Mouse (Mus musculus): Measurements from ENCODE around the gene Olfr461. TPM values are rescaled to one million over a fixed set of nuclear protein-coding genes. Genes with fewer than 3 reads are reported as not detected.

Gene Olfr461
- not detected for polyA plus RNA-seq (2017; shearing (Covaris generic))

GRCm38 (mm10) chr6:40554950-40555349 lies at the start of gene Olfr461:
Gene Olfr461, minus strand, starts transcription at chr6:40555050.

GRCm38 (mm10) chr6:40585645-40586044 lies 30.8 kb upstream of the Olfr461 start, which contains the start of gene Clec5a:
Gene Clec5a, minus strand, starts transcription at chr6:40585821.

GRCm38 (mm10) chr6:40569187-40569586 lies 14.3 kb upstream of the Olfr461 start, which contains the start of gene Olfr460:
Gene Olfr460, plus strand, starts transcription at chr6:40569487.

GRCm38 (mm10) chr6:40519408-40519807 lies 35.4 kb downstream of the Olfr461 start, which contains the start of gene Prss37:
Gene Prss37, minus strand, starts transcription at chr6:40519508.

GRCm38 (mm10) chr6:40493229-40493628 lies 61.6 kb downstream of the Olfr461 start, which contains the start of gene Tas2r108:
Gene Tas2r108, plus strand, starts transcription at chr6:40493529.

Other genes starting within 250 kb of the Olfr461 start
- gene Agk, start 229.9 kb downstream of the Olfr461 start, polyA plus RNA-seq (2017; shearing (Covaris generic)) = 57.8 TPM
- 8.8 TPM for gene E330009J07Rik, start 118.9 kb downstream of the Olfr461 start, polyA plus RNA-seq (2017; shearing (Covaris generic))
- 0.10 TPM for gene Wee2, start 116.0 kb downstream of the Olfr461 start, polyA plus RNA-seq (2017; shearing (Covaris generic))
- 144 TPM for gene Ssbp1, start 83.7 kb downstream of the Olfr461 start, polyA plus RNA-seq (2017; shearing (Covaris generic))
- gene Tas2r137, start 63.8 kb downstream of the Olfr461 start, polyA plus RNA-seq (2017; shearing (Covaris generic)) = not detected
- gene Tas2r108, start 61.5 kb downstream of the Olfr461 start, polyA plus RNA-seq (2017; shearing (Covaris generic)) = not detected
- gene Prss37, start 35.5 kb downstream of the Olfr461 start, polyA plus RNA-seq (2017; shearing (Covaris generic)) = not detected
- not detected for gene Olfr460, start 14.4 kb upstream of the Olfr461 start, polyA plus RNA-seq (2017; shearing (Covaris generic))
- not detected for gene Clec5a, start 30.8 kb upstream of the Olfr461 start, polyA plus RNA-seq (2017; shearing (Covaris generic))
- gene Tas2r138, start 58.3 kb upstream of the Olfr461 start, polyA plus RNA-seq (2017; shearing (Covaris generic)) = not detected
- gene Mgam, start 73.8 kb upstream of the Olfr461 start, polyA plus RNA-seq (2017; shearing (Covaris generic)) = 0.09 TPM

All from inflammation-experienced regulatory T-cells, adult 16 weeks (primary cell).